Comparison of ENCODE assay signal across 20 mouse cellular contexts in genomic region chr10:39185545-39185906, GRCm38 (mm10). TPM values are rescaled to one million over a fixed set of nuclear protein-coding genes. Genes with fewer than 3 reads are reported as not detected.
DNase-seq lines count a peak whose midpoint lies in the region; ATAC-seq and TF ChIP-seq lines count a peak whose summit lies in the region.
"Had no signal": no experiment of that assay in that cellular context is flagged by ENCODE, and none has a peak within 500 bp of the region (broad histone marks: within the 10 kb centered on the region; RNA-seq: fewer than 3 reads in every experiment).

No protein-coding gene starts in this region.

- no peak for ATAC-seq in forebrain, embryonic 15.5 days (replicated peaks)
- ATAC-seq in hindbrain, embryonic 16.5 days: no peak
- ATAC-seq in hindbrain, embryonic 12.5 days (ENCODE audit: low FRiP score): no peak
- ATAC-seq in lung, embryonic 14.5 days (ENCODE audit: insufficient read depth): peak; percentile 87
- ATAC-seq in midbrain, embryonic 16.5 days: no peak
- ATAC-seq in midbrain, embryonic 11.5 days (ENCODE audit: low FRiP score): no peak

- TF ChIP-seq CTCF in lung, embryonic 14.5 days (IDR thresholded peaks at IDR 0.05; ENCODE audit: low read depth): no peak

- 59% methylated on average over 4 of the region's 4 CpGs for WGBS in forebrain, embryonic 15.5 days
- whole genome bisulfite sequencing in forebrain, embryonic 10.5 days: 87% methylated on average over 4 of the region's 4 CpGs
- WGBS in hindbrain, embryonic 16.5 days: 75% methylated on average over 4 of the region's 4 CpGs
- WGBS in hindbrain, embryonic 12.5 days: 79% methylated on average over 4 of the region's 4 CpGs
- 56% methylated on average over 4 of the region's 4 CpGs for WGBS in lung, embryonic 14.5 days
- 85% methylated on average over 4 of the region's 4 CpGs for WGBS in midbrain, embryonic 16.5 days
- 83% methylated on average over 4 of the region's 4 CpGs for WGBS in midbrain, embryonic 11.5 days

- no peak for DNase-seq in forebrain, embryonic 10.5 days (ENCODE audit: extremely low spot score, low spot score)
- DNase-seq in lung, embryonic 14.5 days: peak; percentile 62
- no peak for DNase-seq in lung, adult 18-20 months
- DNase-seq in midbrain, embryonic 11.5 days (ENCODE audit: low spot score, missing footprints): no peak
- DNase-seq: adrenal gland, postnatal 10 days; cerebellum, adult 11 months; cerebellum, adult 8-10 months; embryo, embryonic 11 days; gastrocnemius, postnatal 36 days; heart, adult 11 months; heart, postnatal 36 days had no signal

- no peak overlapping the region for H3K4me2 ChIP-seq in forebrain, embryonic 15.5 days (replicated peaks)
- H3K4me2 ChIP-seq in hindbrain, embryonic 16.5 days (ENCODE audit: low read length): no peak overlapping the region
- H3K4me2 ChIP-seq in hindbrain, embryonic 12.5 days (replicated peaks): no peak overlapping the region
- H3K4me2 ChIP-seq in lung, embryonic 14.5 days: no peak overlapping the region
- H3K4me2 ChIP-seq in midbrain, embryonic 16.5 days (ENCODE audit: low read length): no peak overlapping the region
- H3K4me2 ChIP-seq in midbrain, embryonic 11.5 days: no peak overlapping the region
- H3K4me2 ChIP-seq: embryonic facial prominence, embryonic 12.5 days; heart, embryonic 13.5 days; hindbrain, embryonic 14.5 days had no signal

- H3K9me3 ChIP-seq in forebrain, embryonic 15.5 days: no peaks in the 10 kb centered on the region
- no peaks in the 10 kb centered on the region for H3K9me3 ChIP-seq in forebrain, embryonic 10.5 days
- H3K9me3 ChIP-seq in hindbrain, embryonic 16.5 days (ENCODE audit: control insufficient read depth, low read length): no peaks in the 10 kb centered on the region
- H3K9me3 ChIP-seq in hindbrain, embryonic 12.5 days (replicated peaks): no peaks in the 10 kb centered on the region; the same call in 1 of the 2 replicates
- no peaks in the 10 kb centered on the region for H3K9me3 ChIP-seq in lung, embryonic 14.5 days (ENCODE audit: low read depth, low read length)
- no peaks in the 10 kb centered on the region for H3K9me3 ChIP-seq in midbrain, embryonic 16.5 days (replicated peaks; ENCODE audit: control insufficient read depth, low read length, poor library complexity, severe bottlenecking)
- no peaks in the 10 kb centered on the region for H3K9me3 ChIP-seq in midbrain, embryonic 11.5 days (ENCODE audit: control insufficient read depth, low read length)
- H3K9me3 ChIP-seq: embryonic facial prominence, embryonic 12.5 days; heart, embryonic 13.5 days had no signal

- peak overlapping the region; percentile 20; the same call in 1 of the 2 replicates for H3K27ac ChIP-seq in forebrain, embryonic 15.5 days (replicated peaks)
- H3K27ac ChIP-seq in forebrain, embryonic 10.5 days: no peak overlapping the region
- 0 out of 2 replicates have a peak overlapping the region, but pooled peaks have one; percentile 26 for H3K27ac ChIP-seq in hindbrain, embryonic 16.5 days (ENCODE audit: low read depth, low read length)
- H3K27ac ChIP-seq in hindbrain, embryonic 12.5 days: no peak overlapping the region
- H3K27ac ChIP-seq in lung, embryonic 14.5 days (ENCODE audit: low read depth): peak overlapping the region; percentile 65; the same call in 1 of the 2 replicates
- 0 out of 2 replicates have a peak overlapping the region, but pooled peaks have one; percentile 17 for H3K27ac ChIP-seq in midbrain, embryonic 16.5 days (ENCODE audit: low read length)
- no peak overlapping the region for H3K27ac ChIP-seq in midbrain, embryonic 11.5 days (ENCODE audit: low read depth, low read length)
- H3K27ac ChIP-seq: embryonic facial prominence, embryonic 12.5 days; heart, embryonic 13.5 days; hindbrain, embryonic 14.5 days had no signal

- no peaks in the 10 kb centered on the region for H3K36me3 ChIP-seq in forebrain, embryonic 15.5 days
- H3K36me3 ChIP-seq in forebrain, embryonic 10.5 days (replicated peaks): no peaks in the 10 kb centered on the region
- no peaks in the 10 kb centered on the region for H3K36me3 ChIP-seq in hindbrain, embryonic 16.5 days (ENCODE audit: control insufficient read depth, insufficient read depth, low read length)
- no peaks in the 10 kb centered on the region for H3K36me3 ChIP-seq in hindbrain, embryonic 12.5 days
- no peaks in the 10 kb centered on the region for H3K36me3 ChIP-seq in lung, embryonic 14.5 days (ENCODE audit: insufficient read depth)
- no peaks in the 10 kb centered on the region for H3K36me3 ChIP-seq in midbrain, embryonic 16.5 days (ENCODE audit: control insufficient read depth, insufficient read depth, low read length)
- no peaks in the 10 kb centered on the region for H3K36me3 ChIP-seq in midbrain, embryonic 11.5 days (ENCODE audit: control insufficient read depth, insufficient read depth, low read length)
- H3K36me3 ChIP-seq: embryonic facial prominence, embryonic 12.5 days; heart, embryonic 13.5 days had no signal

- no peak overlapping the region for H3K4me3 ChIP-seq in forebrain, embryonic 15.5 days
- H3K4me3 ChIP-seq in forebrain, embryonic 10.5 days: no peak overlapping the region
- H3K4me3 ChIP-seq in hindbrain, embryonic 16.5 days (ENCODE audit: low read length): no peak overlapping the region
- H3K4me3 ChIP-seq in hindbrain, embryonic 12.5 days: no peak overlapping the region
- H3K4me3 ChIP-seq in lung, embryonic 14.5 days (ENCODE audit: low read depth, low read length): no peak overlapping the region
- H3K4me3 ChIP-seq in midbrain, embryonic 16.5 days (ENCODE audit: low read depth, low read length): no peak overlapping the region
- H3K4me3 ChIP-seq in midbrain, embryonic 11.5 days (ENCODE audit: low read depth, low read length): no peak overlapping the region
- H3K4me3 ChIP-seq: embryonic facial prominence, embryonic 12.5 days; heart, embryonic 13.5 days had no signal

- peaks cover 11% of the 10 kb centered on the region; the same call in 1 of the 2 replicates for H3K4me1 ChIP-seq in forebrain, embryonic 15.5 days
- no peaks in the 10 kb centered on the region for H3K4me1 ChIP-seq in forebrain, embryonic 10.5 days
- no peaks in the 10 kb centered on the region for H3K4me1 ChIP-seq in hindbrain, embryonic 16.5 days (ENCODE audit: control insufficient read depth, insufficient read depth, low read depth, low read length)
- H3K4me1 ChIP-seq in hindbrain, embryonic 12.5 days: no peaks in the 10 kb centered on the region
- peaks cover 4% of the 10 kb centered on the region; the same call in 1 of the 2 replicates for H3K4me1 ChIP-seq in lung, embryonic 14.5 days (ENCODE audit: insufficient read depth)
- H3K4me1 ChIP-seq in midbrain, embryonic 16.5 days (ENCODE audit: control insufficient read depth, insufficient read depth, low read length): peaks cover 2% of the 10 kb centered on the region; the same call in 1 of the 2 replicates
- H3K4me1 ChIP-seq in midbrain, embryonic 11.5 days (ENCODE audit: control insufficient read depth, insufficient read depth, low read length): no peaks in the 10 kb centered on the region
- H3K4me1 ChIP-seq: embryonic facial prominence, embryonic 12.5 days; heart, embryonic 13.5 days had no signal

- no peak overlapping the region for H3K9ac ChIP-seq in forebrain, embryonic 15.5 days (replicated peaks)
- H3K9ac ChIP-seq in hindbrain, embryonic 16.5 days (ENCODE audit: low read depth, low read length): no peak overlapping the region
- no peak overlapping the region for H3K9ac ChIP-seq in hindbrain, embryonic 12.5 days
- no peak overlapping the region for H3K9ac ChIP-seq in lung, embryonic 14.5 days
- H3K9ac ChIP-seq in midbrain, embryonic 16.5 days (ENCODE audit: low read depth, low read length): no peak overlapping the region
- H3K9ac ChIP-seq in midbrain, embryonic 11.5 days (ENCODE audit: low read length): no peak overlapping the region
- H3K9ac ChIP-seq: embryonic facial prominence, embryonic 12.5 days; heart, embryonic 13.5 days; hindbrain, embryonic 14.5 days had no signal

- H3K27me3 ChIP-seq in forebrain, embryonic 15.5 days: no peaks in the 10 kb centered on the region
- no peaks in the 10 kb centered on the region for H3K27me3 ChIP-seq in forebrain, embryonic 10.5 days (ENCODE audit: poor library complexity, severe bottlenecking)
- H3K27me3 ChIP-seq in hindbrain, embryonic 16.5 days (replicated peaks; ENCODE audit: control insufficient read depth, insufficient read depth, low read length): no peaks in the 10 kb centered on the region
- H3K27me3 ChIP-seq in hindbrain, embryonic 12.5 days: no peaks in the 10 kb centered on the region
- no peaks in the 10 kb centered on the region for H3K27me3 ChIP-seq in lung, embryonic 14.5 days (ENCODE audit: insufficient read depth, low read length)
- H3K27me3 ChIP-seq in midbrain, embryonic 16.5 days (ENCODE audit: control insufficient read depth, insufficient read depth, low read depth, low read length): no peaks in the 10 kb centered on the region
- H3K27me3 ChIP-seq in midbrain, embryonic 11.5 days (ENCODE audit: control insufficient read depth, insufficient read depth, low read length): no peaks in the 10 kb centered on the region
- H3K27me3 ChIP-seq: embryonic facial prominence, embryonic 12.5 days; heart, embryonic 13.5 days had no signal

RNA-seq across cellular contexts. Expression of gene Ccn6, which starts 21.9 kb away (rescaled TPM):
- polyA plus RNA-seq in forebrain, embryonic 15.5 days (2015; fragmentation: Nextera tagmentation; extraction: Ambion mirVana): 0.13 and 0.52 TPM in 2 replicates
- polyA plus RNA-seq in forebrain, embryonic 10.5 days (2016; fragmentation: Nextera tagmentation; extraction: Ambion mirVana): 0.17 and 0.22 TPM in 2 replicates
- 0.61 and 0.69 TPM in 2 replicates for polyA plus RNA-seq in hindbrain, embryonic 16.5 days (2015; fragmentation: Nextera tagmentation; extraction: Ambion mirVana)
- 0.31 and 1.3 TPM in 2 replicates for polyA plus RNA-seq in hindbrain, embryonic 12.5 days (2016; fragmentation: Nextera tagmentation; extraction: Ambion mirVana)
- 0.47 and 0.49 TPM in 2 replicates for polyA plus RNA-seq in lung, embryonic 14.5 days (2014; fragmentation: Nextera tagmentation; extraction: Ambion mirVana)
- polyA plus RNA-seq in midbrain, embryonic 16.5 days (2015; fragmentation: Nextera tagmentation; extraction: Ambion mirVana): 0.30 and 0.46 TPM in 2 replicates
- 0.20 and 0.29 TPM in 2 replicates for polyA plus RNA-seq in midbrain, embryonic 11.5 days (2014; fragmentation: Nextera tagmentation; extraction: Ambion mirVana)
- polyA plus RNA-seq: C2C12; heart, embryonic 13.5 days; heart, postnatal 0 days had no signal

RNA-seq across cellular contexts. Expression of gene Tube1, which starts 51.8 kb away (rescaled TPM):
- polyA plus RNA-seq in forebrain, embryonic 15.5 days (2015; fragmentation: Nextera tagmentation; extraction: Ambion mirVana): 10.2 and 11.1 TPM in 2 replicates
- 25.4 and 29.2 TPM in 2 replicates for polyA plus RNA-seq in forebrain, embryonic 10.5 days (2016; fragmentation: Nextera tagmentation; extraction: Ambion mirVana)
- polyA plus RNA-seq in hindbrain, embryonic 16.5 days (2015; fragmentation: Nextera tagmentation; extraction: Ambion mirVana): 6.8 and 7.2 TPM in 2 replicates
- polyA plus RNA-seq in hindbrain, embryonic 12.5 days (2016; fragmentation: Nextera tagmentation; extraction: Ambion mirVana): 14.4 and 18.5 TPM in 2 replicates
- polyA plus RNA-seq in lung, embryonic 14.5 days (2014; fragmentation: Nextera tagmentation; extraction: Ambion mirVana): 20.5 and 21.0 TPM in 2 replicates
- 7.1 and 7.8 TPM in 2 replicates for polyA plus RNA-seq in midbrain, embryonic 16.5 days (2015; fragmentation: Nextera tagmentation; extraction: Ambion mirVana)
- 19.8 and 22.6 TPM in 2 replicates for polyA plus RNA-seq in midbrain, embryonic 11.5 days (2014; fragmentation: Nextera tagmentation; extraction: Ambion mirVana)

RNA-seq across cellular contexts. Expression of gene Fam229b, which starts 51.8 kb away (rescaled TPM):
- polyA plus RNA-seq in forebrain, embryonic 15.5 days (2015; fragmentation: Nextera tagmentation; extraction: Ambion mirVana): 26.0 and 29.4 TPM in 2 replicates
- polyA plus RNA-seq in forebrain, embryonic 10.5 days (2016; fragmentation: Nextera tagmentation; extraction: Ambion mirVana): 13.0 and 14.3 TPM in 2 replicates
- polyA plus RNA-seq in hindbrain, embryonic 16.5 days (2015; fragmentation: Nextera tagmentation; extraction: Ambion mirVana): 28.3 and 34.2 TPM in 2 replicates
- polyA plus RNA-seq in hindbrain, embryonic 12.5 days (2016; fragmentation: Nextera tagmentation; extraction: Ambion mirVana): 18.4 and 20.8 TPM in 2 replicates
- 9.8 and 13.7 TPM in 2 replicates for polyA plus RNA-seq in lung, embryonic 14.5 days (2014; fragmentation: Nextera tagmentation; extraction: Ambion mirVana)
- 36.1 and 39.9 TPM in 2 replicates for polyA plus RNA-seq in midbrain, embryonic 16.5 days (2015; fragmentation: Nextera tagmentation; extraction: Ambion mirVana)
- polyA plus RNA-seq in midbrain, embryonic 11.5 days (2014; fragmentation: Nextera tagmentation; extraction: Ambion mirVana): 17.0 and 18.8 TPM in 2 replicates

Comparison
In these comparisons a context has a peak if more than half of its experiments do, and no peak if none do; other contexts are left out.
1. H3K27ac ChIP-seq: peak in forebrain, embryonic 15.5 days (single experiment), hindbrain, embryonic 16.5 days (single experiment), lung, embryonic 14.5 days (single experiment) and midbrain, embryonic 16.5 days (single experiment); none in forebrain, embryonic 10.5 days (single experiment), hindbrain, embryonic 12.5 days (single experiment) and midbrain, embryonic 11.5 days (single experiment).